Mouse (Mus musculus): ENCODE results near the gene Kcnj1. TPM values are rescaled to one million over a fixed set of nuclear protein-coding genes. Genes with fewer than 3 reads are reported as not detected.
A peak's percentile ranks its signal among the peaks of the same experiment; 100 is the strongest.

The Kcnj1 gene
- not detected for total RNA-seq (2021)

GRCm38 (mm10) chr9:32372202-32372601 lies at the start of gene Kcnj1:
TSS of gene Kcnj1 (plus strand) at chr9:32372493.
- DNase-seq (ENCODE audit: extremely low spot score in 1 of 2, low spot score in 1 of 2) = no peak

DNA sequence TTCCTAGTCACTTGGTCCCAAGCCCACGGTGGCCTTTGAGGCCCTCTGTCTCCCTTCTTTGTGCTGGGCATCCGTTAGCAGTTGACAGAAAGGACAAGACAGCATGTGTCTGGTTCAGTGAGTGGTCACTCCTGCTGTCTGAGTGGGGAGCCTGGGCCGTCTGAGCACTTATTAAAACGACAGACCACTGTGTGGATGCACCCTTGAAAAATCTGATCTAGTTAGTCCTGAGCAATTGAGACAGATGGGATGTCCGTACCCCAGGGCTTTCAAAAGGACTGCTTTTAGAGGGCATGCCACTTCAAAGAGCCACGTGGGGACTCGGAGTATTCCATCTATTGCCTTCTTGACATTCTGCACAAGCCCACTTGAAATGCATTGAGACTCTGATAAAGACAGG lies 48.7 kb upstream of the Kcnj1 start:
- DNase-seq (ENCODE audit: extremely low spot score in 1 of 2, low spot score in 1 of 2) = no peak

- no peak for DNase-seq (ENCODE audit: extremely low spot score in 1 of 2, low spot score in 1 of 2)
Measured at GRCm38 (mm10) chr9:32328777-32329176, 43.5 kb upstream of the Kcnj1 start.

DNA sequence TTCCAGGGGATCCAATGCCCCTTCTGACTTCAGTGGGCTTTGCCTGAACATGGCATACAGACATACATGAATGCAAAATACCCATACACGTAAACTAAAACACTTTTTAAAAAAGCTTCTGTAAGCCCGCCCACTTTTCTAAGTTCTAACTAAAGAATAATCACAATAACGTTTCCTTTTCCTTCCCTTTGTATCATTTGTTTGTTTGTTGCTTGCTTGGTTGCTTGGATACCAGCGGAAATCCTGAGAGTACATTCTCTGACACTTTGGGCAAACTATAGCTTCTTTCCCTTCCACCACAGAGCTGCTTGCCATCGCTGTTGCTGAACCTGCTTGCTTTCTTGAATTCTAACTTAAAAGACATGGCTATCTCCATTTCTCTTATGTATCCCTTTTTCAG lies 41.1 kb upstream of the Kcnj1 start:
- no peak for DNase-seq (ENCODE audit: extremely low spot score in 1 of 2, low spot score in 1 of 2)

GRCm38 (mm10) chr9:32335389-32336150 lies 36.7 kb upstream of the Kcnj1 start:
- no peak for DNase-seq (ENCODE audit: extremely low spot score in 1 of 2, low spot score in 1 of 2)

DNA sequence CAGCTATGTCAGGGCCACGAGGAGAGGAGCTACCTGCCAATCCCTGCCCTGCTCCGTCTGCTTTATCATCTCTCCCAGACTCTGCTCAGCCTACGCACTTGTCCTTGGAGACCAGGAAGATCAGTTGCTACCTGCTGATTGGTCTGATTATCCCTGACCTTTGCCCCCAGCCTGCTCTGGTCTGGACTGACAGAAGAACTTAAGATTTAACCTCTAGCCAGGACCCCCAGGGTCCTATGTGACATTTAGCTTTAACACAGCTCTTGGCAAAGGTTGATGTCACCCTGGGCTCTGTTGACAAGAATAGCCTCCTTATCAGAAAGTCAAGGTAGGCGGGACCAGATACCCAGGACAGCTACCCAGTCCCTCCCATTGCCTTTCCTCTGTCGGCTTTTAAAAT lies 31.5 kb upstream of the Kcnj1 start:
- no peak for DNase-seq (ENCODE audit: extremely low spot score in 1 of 2, low spot score in 1 of 2)

- DNase-seq (ENCODE audit: extremely low spot score in 1 of 2, low spot score in 1 of 2) = no peak
Measured at GRCm38 (mm10) chr9:32342929-32343328, 29.4 kb upstream of the Kcnj1 start.

GRCm38 (mm10) chr9:32344051-32344450 lies 28.2 kb upstream of the Kcnj1 start, which contains the start of gene Kcnj5:
TSS of gene Kcnj5 (minus strand) at chr9:32344350.
- DNase-seq (ENCODE audit: extremely low spot score in 1 of 2, low spot score in 1 of 2) = no peak

GRCm38 (mm10) chr9:32344489-32344888 lies 27.8 kb upstream of the Kcnj1 start:
- no peak for DNase-seq (ENCODE audit: extremely low spot score in 1 of 2, low spot score in 1 of 2)

DNA sequence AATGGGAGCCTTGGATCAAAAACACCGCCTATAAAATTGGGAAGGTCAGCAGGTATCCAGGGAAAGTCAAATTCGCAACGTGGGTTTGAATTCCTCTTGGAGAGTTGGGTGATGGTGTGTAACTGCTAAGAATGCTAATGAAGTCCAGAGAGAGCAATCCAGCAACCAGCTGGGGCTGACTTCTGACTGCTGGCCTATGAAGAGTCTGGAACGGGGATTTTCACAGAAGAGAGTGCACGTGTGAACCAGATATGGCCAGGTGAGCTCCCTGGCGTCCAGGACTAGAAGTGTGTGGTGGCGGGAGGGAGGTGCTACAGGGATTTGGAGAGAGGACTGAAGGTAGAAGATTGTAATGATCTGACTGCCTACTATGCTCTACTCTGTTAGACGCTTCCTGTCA lies 24.2 kb upstream of the Kcnj1 start:
- no peak for DNase-seq (ENCODE audit: extremely low spot score in 1 of 2, low spot score in 1 of 2)

DNA sequence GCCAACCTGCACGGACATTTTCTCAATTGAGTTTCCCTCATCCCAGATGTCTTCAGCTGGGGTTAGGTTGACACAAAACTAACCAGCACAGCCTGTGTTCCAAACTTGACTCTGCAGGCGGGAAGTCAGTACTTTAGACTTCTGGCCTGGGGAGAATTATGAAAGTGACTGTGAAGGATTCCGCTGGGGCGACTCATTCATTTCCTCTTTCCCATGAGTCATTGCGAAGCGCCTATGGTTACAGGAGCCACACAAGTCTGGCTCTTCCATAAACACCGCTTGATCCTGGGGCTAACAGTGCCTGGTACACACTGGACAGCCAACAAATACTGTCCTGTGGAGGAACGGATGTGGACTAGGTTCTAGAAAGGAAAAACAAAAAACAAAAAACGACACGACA lies 22.9 kb upstream of the Kcnj1 start:
- no peak for DNase-seq (ENCODE audit: extremely low spot score in 1 of 2, low spot score in 1 of 2)

DNA sequence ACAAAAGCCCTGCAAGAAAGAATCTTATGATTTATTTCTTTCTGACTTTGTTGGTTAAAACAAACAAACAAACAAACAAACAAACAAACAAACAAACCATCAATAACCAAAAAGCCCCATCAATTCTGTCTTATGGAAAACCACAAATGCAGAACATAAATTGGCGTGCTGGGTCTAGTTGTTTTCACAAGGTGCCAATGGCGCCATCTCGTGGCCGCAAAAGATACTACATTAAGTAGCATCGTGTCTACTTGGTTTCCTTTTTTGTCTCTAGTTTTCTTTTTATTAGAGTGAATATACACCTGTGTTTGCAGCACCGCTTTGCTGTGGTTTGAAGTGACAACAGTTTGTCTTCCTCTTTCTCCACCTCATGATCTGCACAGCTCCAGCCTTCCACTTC lies 22.0 kb upstream of the Kcnj1 start:
- DNase-seq (ENCODE audit: extremely low spot score in 1 of 2, low spot score in 1 of 2) = peak; percentile 64 to 91

DNA sequence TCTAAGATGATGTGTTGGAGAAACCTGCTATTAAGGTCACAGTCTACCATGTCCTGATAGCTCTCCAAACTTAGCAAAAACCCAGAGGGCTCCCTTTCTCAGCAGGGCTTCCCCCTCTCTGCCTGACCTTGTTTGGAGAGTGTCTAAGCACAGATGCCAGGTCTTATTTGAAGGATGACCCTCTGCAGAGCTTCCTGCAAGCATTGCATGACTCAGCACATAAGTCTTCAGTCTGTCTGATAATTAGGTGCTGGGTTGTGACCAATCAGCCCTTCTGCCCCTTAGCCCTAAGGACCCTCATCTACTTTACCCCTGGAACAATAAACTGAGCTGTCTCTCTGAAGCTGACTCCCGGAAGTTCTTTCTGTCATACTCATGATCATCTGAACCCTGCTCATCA lies 11.5 kb upstream of the Kcnj1 start:
- DNase-seq (ENCODE audit: extremely low spot score in 1 of 2, low spot score in 1 of 2) = no peak

- no peak for DNase-seq (ENCODE audit: extremely low spot score in 1 of 2, low spot score in 1 of 2)
Measured at GRCm38 (mm10) chr9:32368812-32369211, 3.5 kb upstream of the Kcnj1 start.

DNA sequence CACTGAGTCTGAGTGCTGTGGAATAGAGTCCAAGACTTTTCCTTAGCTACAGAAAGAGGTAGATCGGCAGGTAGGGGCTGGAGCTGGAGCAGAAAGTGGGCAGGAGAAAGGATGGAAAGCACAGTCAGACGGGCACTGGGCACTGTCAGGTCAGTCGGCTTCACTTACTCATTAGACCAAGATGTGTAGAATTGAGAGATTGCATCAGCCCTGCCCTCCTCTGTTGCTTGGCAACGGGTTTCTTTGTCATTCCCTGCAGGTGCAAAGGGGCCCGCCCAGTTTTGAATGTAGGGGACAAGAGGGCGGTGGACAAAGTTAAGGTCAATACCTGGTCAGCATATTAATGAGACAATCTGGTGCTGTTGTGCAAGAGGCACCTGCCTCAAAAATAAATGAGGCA lies 2.9 kb upstream of the Kcnj1 start:
- DNase-seq (ENCODE audit: extremely low spot score in 1 of 2, low spot score in 1 of 2) = no peak

DNA sequence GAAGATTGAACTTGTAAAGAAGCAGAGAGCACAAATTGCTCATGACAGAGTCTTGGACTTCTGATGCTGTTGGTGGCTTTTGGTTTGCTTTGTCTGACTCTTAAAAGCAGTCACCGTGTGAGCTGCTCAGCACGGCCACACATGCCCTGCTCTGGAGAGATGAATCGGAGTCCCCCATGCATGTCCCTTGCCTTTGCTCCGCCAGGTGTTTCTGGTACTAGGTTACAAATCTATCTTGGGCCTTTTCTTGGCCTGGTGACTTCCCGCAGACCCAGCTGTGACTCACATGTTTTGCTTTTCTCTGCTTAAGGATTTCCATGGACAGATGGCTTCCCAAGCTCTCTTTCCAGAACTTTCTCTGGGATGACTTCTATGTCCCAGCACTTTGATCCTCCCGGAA lies 1.4 kb downstream of the Kcnj1 start:
- no peak for DNase-seq (ENCODE audit: extremely low spot score in 1 of 2, low spot score in 1 of 2)

- DNase-seq (ENCODE audit: extremely low spot score in 1 of 2, low spot score in 1 of 2) = no peak
Measured at GRCm38 (mm10) chr9:32376031-32376430, 3.7 kb downstream of the Kcnj1 start.

DNA sequence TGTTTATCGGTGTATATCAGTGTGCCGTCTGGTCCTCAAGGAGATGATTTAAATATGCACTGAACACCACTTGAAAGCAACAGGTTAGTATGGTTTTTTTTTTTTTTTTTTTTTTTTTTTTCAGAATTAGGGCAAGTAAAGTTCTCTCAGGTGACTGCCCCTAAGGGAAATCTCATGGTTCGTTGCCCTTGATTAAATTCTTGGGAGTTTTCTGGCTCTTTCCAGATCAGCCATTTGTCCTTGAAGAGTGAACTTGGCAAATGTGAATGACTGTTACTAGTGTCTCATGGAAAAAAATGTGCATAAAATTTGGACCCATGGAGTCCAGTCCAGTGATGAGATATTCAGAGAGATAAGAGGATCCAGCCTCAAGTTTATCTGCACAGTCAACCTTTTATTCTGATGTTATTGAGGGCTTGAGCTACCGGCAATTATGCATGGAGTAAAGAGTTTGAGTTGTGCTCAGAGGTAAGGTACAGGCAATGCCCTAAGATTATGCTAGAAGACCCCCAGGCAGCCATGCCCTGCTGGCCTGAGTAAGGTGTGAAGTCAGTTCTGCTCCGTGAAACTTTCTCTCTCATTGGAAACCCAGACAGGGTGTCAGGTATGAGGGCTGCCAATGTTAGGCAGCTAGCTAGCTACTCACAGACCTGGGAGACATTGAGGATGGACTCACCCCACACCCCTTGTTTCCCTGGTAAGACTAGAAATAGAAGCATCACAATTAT lies 4.7 kb downstream of the Kcnj1 start:
- no peak for DNase-seq (ENCODE audit: extremely low spot score in 1 of 2, low spot score in 1 of 2)

GRCm38 (mm10) chr9:32384906-32385305 lies 12.6 kb downstream of the Kcnj1 start:
- DNase-seq (ENCODE audit: extremely low spot score in 1 of 2, low spot score in 1 of 2) = no peak

DNA sequence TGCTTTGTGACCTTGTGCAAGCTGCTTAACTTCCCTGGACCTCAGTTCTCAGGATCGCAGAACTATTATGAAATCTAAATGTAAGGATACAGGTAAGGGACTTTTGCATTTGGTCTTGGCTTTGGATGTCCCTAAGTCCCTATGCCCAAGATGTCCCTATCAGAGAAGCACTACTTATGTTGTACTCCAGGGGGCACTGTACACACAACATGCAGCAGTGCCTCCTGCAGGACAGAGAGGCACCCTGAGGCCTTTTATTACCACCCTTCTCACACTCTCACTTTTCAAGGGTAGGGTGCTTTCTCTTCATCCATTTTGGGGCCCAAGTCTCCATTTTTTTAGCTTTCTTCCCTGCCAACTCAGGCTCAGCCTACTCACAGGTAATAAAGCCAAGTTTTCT lies 15.8 kb downstream of the Kcnj1 start:
- DNase-seq (ENCODE audit: extremely low spot score in 1 of 2, low spot score in 1 of 2) = no peak

GRCm38 (mm10) chr9:32391092-32391491 lies 18.8 kb downstream of the Kcnj1 start:
- no peak for DNase-seq (ENCODE audit: extremely low spot score in 1 of 2, low spot score in 1 of 2)

DNA sequence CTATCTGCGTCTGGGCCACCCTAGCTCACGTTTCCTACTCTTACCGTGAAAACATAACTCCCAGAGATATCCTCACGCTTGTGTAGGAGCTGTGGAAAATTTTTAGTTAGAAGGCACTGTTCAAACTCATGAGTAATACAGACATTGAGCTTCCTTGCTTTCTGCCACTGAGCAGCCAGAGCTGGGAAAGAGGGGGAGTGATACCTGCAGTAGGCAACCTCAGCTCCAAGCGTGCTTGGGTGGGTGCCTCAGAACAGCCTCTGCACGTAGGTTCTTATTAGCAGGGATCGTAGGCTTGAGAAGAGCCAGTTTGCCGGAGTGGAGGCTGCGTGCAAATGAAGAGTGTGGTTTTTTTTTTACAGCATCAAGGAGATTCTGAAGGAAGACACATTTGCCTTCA lies 19.4 kb downstream of the Kcnj1 start:
- DNase-seq (ENCODE audit: extremely low spot score in 1 of 2, low spot score in 1 of 2) = no peak

Data from layer of hippocampus, postnatal 25 days (tissue).